Mouse (Mus musculus): ENCODE measurements around the gene Pdgfra. TPM values are rescaled to one million over a fixed set of nuclear protein-coding genes. Genes with fewer than 3 reads are reported as not detected.

Gene Pdgfra
- polyA plus RNA-seq, 1 experiment from 2014 or later = 24.1 TPM

DNA sequence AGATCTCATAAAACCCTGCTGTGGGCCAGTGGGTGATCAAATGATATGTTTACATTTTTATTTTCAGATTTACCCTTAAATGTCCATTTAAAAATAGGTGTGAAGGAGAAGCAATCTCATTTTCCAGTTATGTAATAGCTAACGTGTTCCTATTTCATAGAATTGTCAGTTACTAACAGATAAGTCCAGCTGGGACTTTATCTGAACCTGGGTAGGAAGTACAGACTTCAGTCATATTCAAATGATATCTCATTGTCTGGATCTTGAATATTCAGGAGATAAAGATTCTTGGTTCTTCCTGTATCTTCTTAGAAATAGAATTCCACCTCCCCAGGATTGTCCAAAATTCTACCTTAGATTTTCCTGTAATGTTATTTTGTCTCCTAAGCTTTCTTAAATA lies 5.6 kb upstream of the Pdgfra start:
- Histone ChIP-seq H3K4me3 (replicated peaks; ENCODE audit: low read length) (no peak overlapping the region), H3K4me2 (replicated peaks) (no peak overlapping the region), H3K4me1 (replicated peaks; ENCODE audit: control insufficient read depth, insufficient read depth, low read length) (0 out of 2 replicates have a peak, but pooled peaks cover 8% of the 10 kb centered on the region), H3K36me3 (replicated peaks; ENCODE audit: control insufficient read depth, insufficient read depth) (no peaks in the 10 kb centered on the region), H3K9ac (no peak overlapping the region), H3K27me3 (ENCODE audit: control insufficient read depth, insufficient read depth, low read length) (peaks cover 87% of the 10 kb centered on the region), H3K27ac (no peak overlapping the region), H3K9me3 (ENCODE audit: control insufficient read depth, low read length) (no peaks in the 10 kb centered on the region)
- 81% methylated on average over 1 of the region's 1 CpGs for WGBS
- ATAC-seq (ENCODE audit: low FRiP score) (no peak), DNase-seq (ENCODE audit: low spot score) (no peak)

DNA sequence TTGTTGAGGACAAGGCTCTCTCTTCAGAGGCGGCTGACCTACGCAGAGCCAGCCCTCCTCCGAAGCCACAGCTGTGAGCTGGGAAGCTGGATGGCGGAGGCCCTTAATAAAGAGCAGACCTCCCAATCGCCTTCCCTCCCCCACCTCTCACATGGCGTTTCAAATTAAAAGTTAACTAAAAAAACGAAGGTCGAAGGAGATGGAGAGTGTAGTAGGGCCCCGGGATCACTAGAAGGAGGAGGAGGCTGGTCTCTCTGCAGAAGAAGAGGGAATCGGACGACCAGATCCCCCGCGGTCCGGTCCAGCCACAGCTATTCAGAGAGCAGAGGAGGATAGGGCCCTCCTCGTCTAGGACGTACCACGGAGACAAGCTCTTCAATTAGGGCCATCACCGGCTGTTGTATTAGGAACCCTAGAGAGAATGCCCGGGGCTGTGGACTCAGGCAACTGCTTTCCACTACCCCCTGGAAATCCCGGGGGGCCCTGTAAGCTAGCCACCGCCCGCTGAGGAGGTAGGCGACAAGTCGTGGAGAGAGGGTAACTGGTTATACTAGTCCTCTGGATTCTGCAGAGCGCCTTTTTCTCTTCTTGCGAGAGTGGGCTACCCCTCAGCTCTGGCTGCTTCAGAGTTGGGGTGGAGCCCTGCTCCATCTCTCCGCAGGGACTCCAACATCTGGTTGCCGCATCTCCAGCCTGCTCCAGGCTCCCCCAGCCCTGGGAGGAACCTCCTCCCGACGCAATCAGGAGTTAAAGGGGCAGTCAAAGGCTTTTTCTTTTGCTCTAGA lies 3.6 kb upstream of the Pdgfra start:
- peaks cover 13% of the 10 kb centered on the region; the same call in 1 of the 2 replicates for H3K4me1 ChIP-seq (replicated peaks; ENCODE audit: control insufficient read depth, insufficient read depth, low read length)
- no peak overlapping the region for H3K9ac ChIP-seq
- ATAC-seq (ENCODE audit: low FRiP score) (no peak), DNase-seq (ENCODE audit: low spot score) (no peak)
- no peaks in the 10 kb centered on the region for H3K9me3 ChIP-seq (ENCODE audit: control insufficient read depth, low read length)
- peak overlapping the region; percentile 11; the same call in 1 of the 2 replicates for H3K4me2 ChIP-seq (replicated peaks)
- H3K27ac ChIP-seq = no peak overlapping the region
- no peak overlapping the region; the same call in 1 of the 2 replicates for H3K4me3 ChIP-seq (replicated peaks; ENCODE audit: low read length)
- 2% methylated on average over 30 of the region's 30 CpGs for WGBS
- peaks cover 96% of the 10 kb centered on the region for H3K27me3 ChIP-seq (ENCODE audit: control insufficient read depth, insufficient read depth, low read length)
- H3K36me3 ChIP-seq (replicated peaks; ENCODE audit: control insufficient read depth, insufficient read depth) = no peaks in the 10 kb centered on the region

DNA sequence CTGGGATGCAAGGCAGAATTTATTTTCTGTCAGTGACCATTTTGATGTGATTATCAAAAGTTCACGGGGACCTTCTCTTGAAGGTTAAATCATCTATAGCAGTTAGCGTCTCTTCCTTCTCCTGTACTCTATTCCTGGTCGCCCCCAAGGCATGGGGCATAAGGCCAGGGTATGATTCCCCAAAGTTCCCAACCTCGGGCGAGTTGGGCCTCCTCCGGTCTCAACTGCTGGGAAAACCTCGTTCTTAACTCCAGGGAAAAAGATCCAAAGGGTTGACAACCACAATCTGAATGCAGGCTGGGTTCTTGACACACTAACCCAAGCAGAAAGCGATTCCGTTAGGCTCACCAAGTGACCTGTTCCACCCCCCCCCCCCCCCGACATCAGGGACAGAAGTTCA lies 2.7 kb upstream of the Pdgfra start:
- Histone ChIP-seq H3K4me2 (replicated peaks) (no peak overlapping the region), H3K9ac (no peak overlapping the region), H3K27ac (no peak overlapping the region), H3K4me1 (replicated peaks; ENCODE audit: control insufficient read depth, insufficient read depth, low read length) (peaks cover 14% of the 10 kb centered on the region; the same call in 1 of the 2 replicates), H3K27me3 (ENCODE audit: control insufficient read depth, insufficient read depth, low read length) (peaks cover 96% of the 10 kb centered on the region), H3K36me3 (replicated peaks; ENCODE audit: control insufficient read depth, insufficient read depth) (no peaks in the 10 kb centered on the region), H3K4me3 (replicated peaks; ENCODE audit: low read length) (no peak overlapping the region), H3K9me3 (ENCODE audit: control insufficient read depth, low read length) (no peaks in the 10 kb centered on the region)
- DNase-seq (ENCODE audit: low spot score) (no peak), ATAC-seq (ENCODE audit: low FRiP score) (no peak)
- WGBS = 1% methylated on average over 10 of the region's 10 CpGs

DNA sequence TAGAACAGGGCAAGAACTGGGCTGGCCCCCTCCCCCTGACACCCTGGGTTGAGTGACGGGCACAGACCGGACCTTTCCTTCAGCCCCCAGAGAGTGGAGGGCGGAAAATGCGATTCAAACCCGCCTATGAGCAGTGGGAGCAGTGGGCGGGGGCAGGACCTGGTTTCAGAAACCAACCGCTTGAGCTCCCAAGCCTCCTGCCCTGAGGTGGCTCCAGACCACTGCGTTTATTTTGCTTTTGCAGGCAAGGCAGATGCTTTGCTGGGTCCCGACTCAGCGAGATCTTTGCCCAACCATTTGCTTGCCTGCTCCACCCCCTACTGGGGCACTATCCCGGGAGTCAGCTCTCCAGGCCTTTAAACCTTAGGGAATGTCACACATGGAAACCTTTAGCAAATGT lies 2.2 kb upstream of the Pdgfra start:
- ATAC-seq (ENCODE audit: low FRiP score) (no peak), DNase-seq (ENCODE audit: low spot score) (no peak)
- WGBS = under 1% methylated on average over 11 of the region's 11 CpGs
- H3K9me3 ChIP-seq (ENCODE audit: control insufficient read depth, low read length) = no peaks in the 10 kb centered on the region
- no peak overlapping the region for H3K4me2 ChIP-seq (replicated peaks)
- peaks cover 96% of the 10 kb centered on the region for H3K27me3 ChIP-seq (ENCODE audit: control insufficient read depth, insufficient read depth, low read length)
- no peak overlapping the region for H3K27ac ChIP-seq
- no peaks in the 10 kb centered on the region for H3K36me3 ChIP-seq (replicated peaks; ENCODE audit: control insufficient read depth, insufficient read depth)
- H3K4me1 ChIP-seq (replicated peaks; ENCODE audit: control insufficient read depth, insufficient read depth, low read length) = peaks cover 16% of the 10 kb centered on the region; the same call in 1 of the 2 replicates
- no peak overlapping the region for H3K4me3 ChIP-seq (replicated peaks; ENCODE audit: low read length)
- H3K9ac ChIP-seq = no peak overlapping the region

DNA sequence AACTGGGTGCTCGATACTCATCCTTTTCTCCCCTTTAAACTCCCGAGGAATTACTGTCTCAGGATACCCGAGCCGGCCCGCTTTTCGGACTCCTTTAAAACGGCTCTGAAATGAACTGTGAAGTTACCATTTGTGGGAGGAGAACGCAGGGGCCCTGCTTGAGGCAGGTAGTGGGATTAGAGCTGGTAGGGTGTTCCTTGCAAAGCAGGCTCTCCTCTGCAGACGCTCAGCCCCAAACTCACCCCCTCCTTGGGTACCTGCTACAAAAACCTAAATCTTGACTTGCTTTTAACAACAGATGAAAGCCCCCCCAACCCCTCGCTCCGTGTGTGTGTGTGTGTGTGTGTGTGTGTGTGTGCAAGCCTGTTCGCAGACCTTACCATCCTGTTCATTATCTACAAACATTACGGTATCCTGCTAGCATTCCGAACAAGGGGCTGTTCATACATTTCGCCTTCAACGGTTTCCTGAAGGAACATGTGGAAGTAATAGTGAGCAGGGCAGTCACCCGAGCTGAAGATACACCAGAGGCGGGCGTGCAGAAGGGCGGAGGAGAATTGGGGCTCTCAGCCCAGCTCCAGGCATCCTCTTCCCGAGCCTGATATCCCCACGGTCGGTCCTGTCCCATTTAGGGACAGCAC lies 1.6 kb upstream of the Pdgfra start:
- Histone ChIP-seq H3K9me3 (ENCODE audit: control insufficient read depth, low read length) (no peaks in the 10 kb centered on the region), H3K27ac (no peak overlapping the region), H3K36me3 (replicated peaks; ENCODE audit: control insufficient read depth, insufficient read depth) (no peaks in the 10 kb centered on the region), H3K4me1 (replicated peaks; ENCODE audit: control insufficient read depth, insufficient read depth, low read length) (peaks cover 17% of the 10 kb centered on the region; the same call in 1 of the 2 replicates), H3K27me3 (ENCODE audit: control insufficient read depth, insufficient read depth, low read length) (peaks cover 95% of the 10 kb centered on the region), H3K4me2 (replicated peaks) (peak overlapping the region; percentile 41), H3K4me3 (replicated peaks; ENCODE audit: low read length) (no peak overlapping the region; the same call in 1 of the 2 replicates), H3K9ac (no peak overlapping the region)
- WGBS = 1% methylated on average over 23 of the region's 23 CpGs
- ATAC-seq (ENCODE audit: low FRiP score) (no peak), DNase-seq (ENCODE audit: low spot score) (no peak)

DNA sequence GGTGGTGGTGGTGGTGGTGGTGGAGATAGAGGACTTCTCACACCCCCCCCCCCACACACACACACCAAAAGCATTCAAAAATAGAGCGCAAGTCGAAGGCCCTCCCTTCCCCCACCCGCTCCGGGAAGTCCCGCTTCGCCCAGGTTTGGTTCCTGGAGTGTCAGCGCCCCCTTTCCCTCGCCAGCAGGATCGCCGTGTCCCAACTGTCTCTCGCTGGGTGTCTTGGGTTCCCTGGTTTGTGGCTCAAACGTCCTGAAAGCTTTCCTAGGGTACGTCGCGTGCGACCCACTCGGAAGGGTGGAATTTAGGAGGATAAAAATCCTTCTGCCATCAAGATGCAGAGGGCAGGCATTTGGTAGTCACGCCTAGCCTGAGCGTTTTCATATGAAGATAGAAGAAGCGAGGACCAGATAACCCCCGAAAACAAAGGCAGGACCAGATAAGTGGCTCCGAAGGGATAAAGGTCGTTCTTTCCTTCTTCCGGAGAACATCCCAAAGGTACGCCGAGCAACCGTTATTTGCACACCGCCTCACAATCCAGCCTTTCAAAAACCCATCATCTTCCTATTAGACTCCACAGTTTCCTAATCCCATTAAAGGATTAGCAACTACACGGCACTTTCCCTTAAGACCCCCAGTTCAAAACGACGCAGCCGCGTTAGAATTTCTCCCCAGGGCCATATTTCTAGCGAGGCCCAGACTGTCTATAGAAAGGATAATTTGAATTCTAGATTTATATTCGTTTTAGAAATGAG lies 769 bp upstream of the Pdgfra start:
- WGBS = under 1% methylated on average over 35 of the region's 35 CpGs
- no peak overlapping the region for H3K9ac ChIP-seq
- H3K4me1 ChIP-seq (replicated peaks; ENCODE audit: control insufficient read depth, insufficient read depth, low read length) = peaks cover 23% of the 10 kb centered on the region; the same call in 1 of the 2 replicates
- no peaks in the 10 kb centered on the region for H3K9me3 ChIP-seq (ENCODE audit: control insufficient read depth, low read length)
- H3K27me3 ChIP-seq (ENCODE audit: control insufficient read depth, insufficient read depth, low read length) = peaks cover 94% of the 10 kb centered on the region
- no peaks in the 10 kb centered on the region for H3K36me3 ChIP-seq (replicated peaks; ENCODE audit: control insufficient read depth, insufficient read depth)
- ATAC-seq (ENCODE audit: low FRiP score) (no peak), DNase-seq (ENCODE audit: low spot score) (peak; percentile 68)
- H3K4me3 ChIP-seq (replicated peaks; ENCODE audit: low read length) = peak overlapping the region; percentile 16
- H3K27ac ChIP-seq = no peak overlapping the region
- H3K4me2 ChIP-seq (replicated peaks) = peak overlapping the region; percentile 41

DNA sequence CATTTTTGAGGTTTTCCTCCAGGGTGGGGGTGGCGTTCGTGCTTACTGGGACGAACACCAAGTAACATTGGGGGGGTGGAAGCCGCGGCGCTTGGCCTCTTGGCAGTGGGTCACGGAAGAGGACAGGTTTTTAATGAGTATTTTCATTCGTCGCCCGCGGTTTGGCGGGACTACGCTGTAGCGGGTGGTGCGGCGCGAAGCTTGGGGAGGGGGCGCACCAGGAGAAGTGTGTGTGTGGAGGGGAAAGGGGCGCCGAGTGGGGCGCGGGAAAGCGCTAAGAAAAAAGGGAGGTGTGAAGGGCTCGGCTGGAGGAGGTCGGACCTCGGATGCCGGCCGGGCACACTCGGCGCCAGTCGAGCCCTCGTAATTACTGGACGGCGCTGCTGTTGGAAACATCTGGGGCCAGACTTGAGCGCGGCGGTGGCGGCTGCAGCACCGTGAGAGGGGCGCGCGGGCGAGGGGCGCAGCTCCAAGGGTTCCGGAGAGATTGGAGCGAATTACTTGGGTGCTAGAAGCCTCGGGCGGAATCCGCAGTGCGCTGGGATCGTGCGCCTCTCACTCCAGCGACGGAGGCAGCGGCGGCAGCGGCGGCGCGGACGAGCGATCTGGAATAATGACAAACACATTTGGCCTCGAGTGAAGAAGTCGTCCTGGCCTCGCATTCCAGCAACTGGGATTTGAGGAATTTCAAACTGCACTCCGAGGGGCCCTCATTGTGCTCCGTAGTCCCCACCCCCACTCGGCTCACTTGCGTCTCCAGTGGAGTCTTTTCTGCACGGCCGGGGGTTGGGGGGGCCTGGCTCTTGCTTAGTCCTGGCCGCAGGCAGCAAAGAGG lies 916 bp downstream of the Pdgfra start:
- peaks cover 82% of the 10 kb centered on the region for H3K27me3 ChIP-seq (ENCODE audit: control insufficient read depth, insufficient read depth, low read length)
- under 1% methylated on average over 72 of the region's 72 CpGs for WGBS
- peak overlapping the region; percentile 31 for H3K4me2 ChIP-seq (replicated peaks)
- peaks cover 23% of the 10 kb centered on the region; the same call in 1 of the 2 replicates for H3K4me1 ChIP-seq (replicated peaks; ENCODE audit: control insufficient read depth, insufficient read depth, low read length)
- H3K9ac ChIP-seq = peak overlapping the region; percentile 24; the same call in 1 of the 2 replicates
- 0 out of 2 replicates have a peak overlapping the region, but pooled peaks have one; percentile 28 for H3K27ac ChIP-seq
- H3K36me3 ChIP-seq (replicated peaks; ENCODE audit: control insufficient read depth, insufficient read depth) = no peaks in the 10 kb centered on the region
- H3K4me3 ChIP-seq (replicated peaks; ENCODE audit: low read length) = peak overlapping the region; percentile 23
- H3K9me3 ChIP-seq (ENCODE audit: control insufficient read depth, low read length) = no peaks in the 10 kb centered on the region
- no peak for ATAC-seq (ENCODE audit: low FRiP score)
- no peak for DNase-seq (ENCODE audit: low spot score)

DNA sequence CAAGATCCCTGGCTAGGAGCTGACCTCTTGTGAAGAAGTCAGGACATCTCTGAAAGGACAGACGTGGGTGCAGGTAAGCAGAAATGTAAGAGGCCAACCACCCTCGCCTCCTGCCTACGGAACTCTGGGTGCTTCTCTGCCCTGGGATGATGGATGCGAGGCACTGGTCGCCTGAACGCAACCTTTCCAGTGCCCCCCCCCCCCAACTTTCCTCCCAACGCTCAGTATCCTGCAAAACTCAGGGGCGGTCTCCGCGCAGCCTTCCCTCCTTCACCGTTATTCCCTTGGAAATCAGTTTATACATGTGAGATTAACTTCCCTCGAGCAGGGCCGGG lies 1.5 kb downstream of the Pdgfra start:
- Histone ChIP-seq H3K27me3 (ENCODE audit: control insufficient read depth, insufficient read depth, low read length) (peaks cover 77% of the 10 kb centered on the region), H3K9ac (peak overlapping the region; percentile 24; the same call in 1 of the 2 replicates), H3K9me3 (ENCODE audit: control insufficient read depth, low read length) (no peaks in the 10 kb centered on the region), H3K27ac (no peak overlapping the region), H3K36me3 (replicated peaks; ENCODE audit: control insufficient read depth, insufficient read depth) (no peaks in the 10 kb centered on the region), H3K4me1 (replicated peaks; ENCODE audit: control insufficient read depth, insufficient read depth, low read length) (peaks cover 23% of the 10 kb centered on the region; the same call in 1 of the 2 replicates), H3K4me3 (replicated peaks; ENCODE audit: low read length) (peak overlapping the region; percentile 23), H3K4me2 (replicated peaks) (peak overlapping the region; percentile 31)
- under 1% methylated on average over 13 of the region's 13 CpGs for WGBS
- DNase-seq (ENCODE audit: low spot score) = no peak
- no peak for ATAC-seq (ENCODE audit: low FRiP score)

All from hindbrain, embryonic 14.5 days (tissue).